Mouse (Mus musculus) forebrain, embryonic 12.5 days (tissue): ENCODE results near the gene Ushbp1. TPM values are rescaled to one million over a fixed set of nuclear protein-coding genes. Genes with fewer than 3 reads are reported as not detected.
"Not testable (repeated sequence)": the region's sequence is repeated elsewhere in the genome, so short reads cannot be mapped to it uniquely, and the experiment has no call there.

Experiments
- ATAC-seq: fragments of 200-750 bp; cut with Nextera tagmentation; 2 replicates; pipeline ENCODE4 v1.8.0; 2017; ENCODE audit warnings: moderate TSS enrichment; ENCODE audit not compliant: low FRiP score
- H3K27ac ChIP-seq: fragments of 300-500 bp; sonication (generic); 2 replicates; pipeline ENCODE4 v1.5.1; 2016; ENCODE audit warnings: mild to moderate bottlenecking
- H3K27me3 ChIP-seq: fragments of 300-500 bp; sonication (generic); 2 replicates; pipeline ENCODE4 v1.6.1; 2016; ENCODE audit warnings: mild to moderate bottlenecking
- H3K36me3 ChIP-seq: fragments of 300-500 bp; sonication (generic); replicated peaks from 2 replicates; pipeline ENCODE4 v1.6.1; 2016; ENCODE audit warnings: mild to moderate bottlenecking
- H3K4me1 ChIP-seq: fragments of 300-500 bp; sonication (generic); 2 replicates; pipeline ENCODE4 v1.6.1; 2016
- H3K4me2 ChIP-seq: fragments of 300-500 bp; sonication (generic); 2 replicates; pipeline ENCODE4 v1.6.1; 2016; ENCODE audit warnings: mild to moderate bottlenecking, moderate library complexity
- H3K4me3 ChIP-seq: fragments of 300-500 bp; sonication (generic); replicated peaks from 2 replicates; pipeline ENCODE4 v1.5.1; 2016; ENCODE audit warnings: mild to moderate bottlenecking
- H3K9ac ChIP-seq: fragments of 300-500 bp; sonication (generic); 2 replicates; pipeline ENCODE4 v1.6.1; 2016; ENCODE audit warnings: mild to moderate bottlenecking
- H3K9me3 ChIP-seq: fragments of 300-500 bp; sonication (generic); 2 replicates; pipeline ENCODE4 v1.6.1; 2016
- WGBS: fragments of 180-500 bp; shearing (Covaris S2); methylation state at CpG from one replicate; pipeline ENCODE4 v1.1.7; 2016; 5-methylcytosine and 5-hydroxymethylcytosine counted together
- polyA plus RNA-seq: library from polyadenylated mRNA; unstranded; fragments of >200 nt; fragmentation: Nextera tagmentation; extraction: Ambion mirVana; gene quantifications from 2 replicates; pipeline ENCODE4 v1.2.1, GENCODE M21; 2016

Gene Ushbp1
- polyA plus RNA-seq, 1 experiment from 2014 or later = 4.6 TPM

DNA sequence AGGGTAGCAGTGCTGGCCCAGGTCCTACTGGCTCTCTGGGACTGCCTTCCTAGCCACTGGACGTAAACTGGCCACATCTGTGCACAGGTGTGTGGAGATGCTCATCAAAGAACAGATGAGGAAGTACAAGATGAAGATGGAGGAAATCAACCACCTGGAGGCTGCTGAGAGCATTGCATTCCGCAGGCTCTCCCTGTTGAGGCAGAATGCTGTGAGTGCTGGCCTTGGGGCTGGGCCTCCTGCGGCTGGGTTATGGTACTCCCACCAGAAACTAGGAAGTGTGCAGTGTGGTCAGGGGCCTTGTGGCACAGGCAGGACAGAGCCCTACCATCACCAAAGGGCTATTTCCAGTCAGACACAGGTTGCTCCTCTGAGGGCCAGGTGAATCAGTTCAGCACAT is 37.6 kb downstream of the Ushbp1 start:
- Histone ChIP-seq H3K4me1 (no peaks in the 10 kb centered on the region), H3K4me2 (no peak overlapping the region), H3K27me3 (no peaks in the 10 kb centered on the region), H3K4me3 (no peak overlapping the region), H3K36me3 (peaks cover 82% of the 10 kb centered on the region), H3K27ac (no peak overlapping the region), H3K9me3 (no peaks in the 10 kb centered on the region), H3K9ac (no peak overlapping the region)
- WGBS = 93% methylated on average over 3 of the region's 3 CpGs
- ATAC-seq = no peak

DNA sequence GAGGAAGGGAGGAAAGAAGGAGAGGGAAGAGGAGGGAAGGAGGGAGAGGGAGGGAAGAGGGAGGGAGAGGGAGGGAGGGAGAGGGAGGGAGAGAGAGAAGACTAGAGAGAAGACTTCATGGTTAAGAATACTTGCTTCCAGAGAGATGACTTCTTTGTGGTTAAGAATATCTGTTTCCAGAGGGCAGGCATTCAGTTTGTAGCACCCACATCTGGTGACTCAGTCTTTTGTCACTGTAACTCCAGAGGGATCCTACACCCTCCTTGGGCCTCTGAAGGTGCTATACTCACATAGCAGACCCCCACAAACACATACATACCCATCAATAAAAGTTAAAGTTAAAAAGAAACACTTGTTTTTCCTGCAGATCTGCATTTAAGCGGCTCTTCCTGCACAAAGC is 44.1 kb downstream of the Ushbp1 start:
- H3K27me3 ChIP-seq = no peaks in the 10 kb centered on the region
- no peak overlapping the region for H3K27ac ChIP-seq
- peaks cover 100% of the 10 kb centered on the region for H3K36me3 ChIP-seq
- H3K9me3 ChIP-seq = no peaks in the 10 kb centered on the region
- ATAC-seq = no peak
- H3K9ac ChIP-seq = no peak overlapping the region
- no peak overlapping the region for H3K4me3 ChIP-seq
- WGBS = 90% methylated on average over 1 of the region's 1 CpGs
- no peak overlapping the region for H3K4me2 ChIP-seq
- no peaks in the 10 kb centered on the region for H3K4me1 ChIP-seq

DNA sequence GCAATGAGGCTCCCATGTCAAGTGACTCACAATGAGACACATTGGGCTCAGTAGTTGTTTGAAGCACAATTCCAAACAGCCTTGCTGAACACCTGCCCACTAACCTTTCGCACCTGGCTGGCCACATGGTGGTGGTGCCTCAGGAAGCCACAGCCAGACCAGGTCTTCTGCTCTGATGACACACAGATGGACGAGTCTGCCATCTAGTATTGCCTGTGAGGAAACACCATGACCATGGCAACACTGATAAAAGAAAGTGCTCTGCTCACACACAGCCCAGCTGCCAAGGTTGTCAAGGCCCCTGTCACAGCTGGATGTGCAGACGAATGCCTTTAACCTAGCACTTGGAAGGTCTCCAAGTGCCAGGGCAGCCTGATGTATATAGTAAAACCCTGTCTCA is 44.5 kb downstream of the Ushbp1 start:
- H3K4me3 ChIP-seq = no peak overlapping the region
- no peak for ATAC-seq
- H3K4me2 ChIP-seq = no peak overlapping the region
- no peaks in the 10 kb centered on the region for H3K4me1 ChIP-seq
- no peaks in the 10 kb centered on the region for H3K9me3 ChIP-seq
- WGBS = 92% methylated on average over 3 of the region's 3 CpGs
- no peaks in the 10 kb centered on the region for H3K27me3 ChIP-seq
- no peak overlapping the region for H3K27ac ChIP-seq
- no peak overlapping the region for H3K9ac ChIP-seq
- H3K36me3 ChIP-seq = peaks cover 100% of the 10 kb centered on the region

DNA sequence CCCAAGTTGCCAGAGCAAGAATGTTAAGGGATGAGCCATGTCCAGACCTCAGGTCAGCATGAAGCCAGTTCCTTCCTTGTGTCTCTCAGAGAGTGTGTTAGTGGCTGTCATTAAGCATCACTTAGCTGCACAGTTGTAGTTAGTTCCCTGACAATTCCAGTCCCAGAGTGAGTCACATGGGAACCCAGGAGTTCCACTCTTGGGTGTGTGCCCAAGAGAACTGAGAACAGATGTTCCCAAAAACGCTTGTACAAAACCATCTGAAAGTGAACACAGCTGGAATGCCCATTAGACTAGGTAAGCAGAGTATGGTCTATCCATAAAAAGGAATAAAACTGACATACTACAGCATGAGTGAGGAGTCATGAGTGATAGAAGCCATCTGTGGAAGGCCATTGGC is 49.0 kb downstream of the Ushbp1 start:
- WGBS = 81% methylated on average over 1 of the region's 1 CpGs
- Histone ChIP-seq H3K27me3 (no peaks in the 10 kb centered on the region), H3K36me3 (peaks cover 88% of the 10 kb centered on the region), H3K4me1 (no peaks in the 10 kb centered on the region), H3K4me2 (no peak overlapping the region), H3K9ac (no peak overlapping the region), H3K4me3 (no peak overlapping the region), H3K27ac (no peak overlapping the region), H3K9me3 (no peaks in the 10 kb centered on the region)
- ATAC-seq = no peak

DNA sequence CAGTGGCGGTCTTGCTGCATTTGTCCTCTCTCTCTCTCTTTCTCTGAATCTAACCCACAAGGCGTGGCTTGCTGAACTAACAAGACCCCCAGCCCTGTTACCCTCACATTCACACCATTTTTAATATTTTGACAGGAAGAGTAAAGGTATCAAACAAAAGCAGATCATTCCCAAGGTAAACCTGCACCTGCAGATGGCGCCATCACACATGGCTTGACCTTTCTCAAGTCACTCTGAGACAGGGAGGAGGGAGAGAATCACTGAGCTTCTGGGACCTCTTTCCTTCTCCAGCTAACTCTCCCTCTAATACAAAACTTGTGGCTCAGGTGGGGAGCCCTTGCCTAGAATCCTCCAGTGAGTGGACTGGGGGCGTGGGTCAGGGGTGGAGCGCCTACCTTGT is 55.0 kb downstream of the Ushbp1 start:
- Histone ChIP-seq H3K27me3 (no peaks in the 10 kb centered on the region), H3K4me3 (no peak overlapping the region), H3K36me3 (peaks cover 56% of the 10 kb centered on the region), H3K9ac (no peak overlapping the region), H3K4me1 (no peaks in the 10 kb centered on the region), H3K9me3 (no peaks in the 10 kb centered on the region), H3K4me2 (no peak overlapping the region), H3K27ac (no peak overlapping the region)
- ATAC-seq = no peak
- 72% methylated on average over 5 of the region's 5 CpGs for WGBS

DNA sequence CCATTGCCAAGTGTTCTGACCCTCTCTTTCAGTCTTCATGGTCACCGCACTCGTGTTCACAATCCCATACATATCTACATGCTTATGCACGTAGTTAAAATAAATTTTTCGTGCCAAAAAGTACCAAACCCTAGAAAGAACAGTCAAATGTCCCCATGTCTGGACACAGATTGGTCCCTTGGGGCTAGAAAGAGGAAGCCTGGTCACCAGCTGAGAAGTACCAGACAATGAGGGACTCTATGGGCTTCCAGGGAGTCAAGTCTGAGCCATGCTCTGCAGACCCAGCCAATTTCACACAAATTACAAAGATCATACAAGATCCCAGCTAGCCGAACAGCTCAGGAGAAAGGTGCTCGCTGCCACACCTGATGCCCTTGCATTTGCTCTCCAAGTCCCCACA is 57.8 kb downstream of the Ushbp1 start:
- H3K27me3 ChIP-seq, H3K4me3 ChIP-seq, H3K9ac ChIP-seq, ATAC-seq, H3K4me1 ChIP-seq, H3K4me2 ChIP-seq, H3K27ac ChIP-seq, H3K9me3 ChIP-seq: not testable (repeated sequence)
- WGBS = 90% methylated on average over 6 of the region's 6 CpGs
- peaks cover 46% of the 10 kb centered on the region for H3K36me3 ChIP-seq

Other genes with a start within 250 kb of the Ushbp1 start
- gene Myo9b, start 123.1 kb downstream of the Ushbp1 start, polyA plus RNA-seq = 26.4 and 28.3 TPM in 2 replicates
- 52.4 and 58.4 TPM in 2 replicates for gene Haus8, start 122.9 kb downstream of the Ushbp1 start, polyA plus RNA-seq
- 76.7 and 77.1 TPM in 2 replicates for gene Use1, start 29.0 kb downstream of the Ushbp1 start, polyA plus RNA-seq
- gene Ocel1, start 24.5 kb downstream of the Ushbp1 start, polyA plus RNA-seq = 3.2 and 4.4 TPM in 2 replicates
- gene Nr2f6, start 13.8 kb downstream of the Ushbp1 start, polyA plus RNA-seq = 31.5 and 35.3 TPM in 2 replicates
- gene Babam1, start 1.1 kb upstream of the Ushbp1 start, polyA plus RNA-seq = 89.4 and 110 TPM in 2 replicates
- gene Ankle1, start 10.2 kb upstream of the Ushbp1 start, polyA plus RNA-seq = 34.2 and 38.0 TPM in 2 replicates
- gene Abhd8, start 67.9 kb upstream of the Ushbp1 start, polyA plus RNA-seq = 99.3 and 99.8 TPM in 2 replicates
- gene Mrpl34, start 69.2 kb upstream of the Ushbp1 start, polyA plus RNA-seq = 207 and 219 TPM in 2 replicates
- 146 and 155 TPM in 2 replicates for gene Dda1, start 73.4 kb upstream of the Ushbp1 start, polyA plus RNA-seq
- 11.1 and 13.4 TPM in 2 replicates for gene Ano8, start 90.2 kb upstream of the Ushbp1 start, polyA plus RNA-seq
- gene Gtpbp3, start 92.3 kb upstream of the Ushbp1 start, polyA plus RNA-seq = 12.6 and 15.1 TPM in 2 replicates
- gene Plvap, start 116.0 kb upstream of the Ushbp1 start, polyA plus RNA-seq = 27.6 and 30.2 TPM in 2 replicates
- 0.20 and 0.21 TPM in 2 replicates for gene Ccdc194, start 129.9 kb upstream of the Ushbp1 start, polyA plus RNA-seq
- 8.4 and 8.5 TPM in 2 replicates for gene Bst2, start 141.7 kb upstream of the Ushbp1 start, polyA plus RNA-seq
- 48.1 and 52.1 TPM in 2 replicates for gene Mvb12a, start 147.1 kb upstream of the Ushbp1 start, polyA plus RNA-seq
- 0.19 TPM in 1 of 2 replicates, not detected in the other for gene Tmem221, start 163.1 kb upstream of the Ushbp1 start, polyA plus RNA-seq
- gene Nxnl1, start 170.8 kb upstream of the Ushbp1 start, polyA plus RNA-seq = not detected in 2 replicates
- 44.6 and 45.2 TPM in 2 replicates for gene Slc27a1, start 173.1 kb upstream of the Ushbp1 start, polyA plus RNA-seq
- 199 and 208 TPM in 2 replicates for gene Pgls, start 196.4 kb upstream of the Ushbp1 start, polyA plus RNA-seq
- 4.3 and 5.6 TPM in 2 replicates for gene Fam129c, start 201.8 kb upstream of the Ushbp1 start, polyA plus RNA-seq
- 42.7 TPM in 2 replicates for gene Colgalt1, start 215.2 kb upstream of the Ushbp1 start, polyA plus RNA-seq